Mouse (Mus musculus) stomach, embryonic 14.5 days (tissue): ENCODE data around the gene Rnf224. TPM values are rescaled to one million over a fixed set of nuclear protein-coding genes. Genes with fewer than 3 reads are reported as not detected.

Experiments
- polyA plus RNA-seq: library from polyadenylated mRNA; unstranded; fragments of >200 nt; fragmentation: Nextera tagmentation; extraction: Ambion mirVana; gene quantifications from 2 replicates; pipeline ENCODE4 v1.2.1, GENCODE M21; 2014

Rnf224 gene
- polyA plus RNA-seq, 1 experiment from 2014 or later: not detected

Other genes starting within 250 kb of the Rnf224 start
- gene Nsmf, start 182.4 kb downstream of the Rnf224 start, polyA plus RNA-seq: 59.5 and 60.3 TPM in 2 replicates
- gene Entpd8, start 156.5 kb downstream of the Rnf224 start, polyA plus RNA-seq: 0.26 and 0.53 TPM in 2 replicates
- gene Noxa1, start 141.6 kb downstream of the Rnf224 start, polyA plus RNA-seq: 2.3 and 5.0 TPM in 2 replicates
- gene Nrarp, start 56.0 kb downstream of the Rnf224 start, polyA plus RNA-seq: 8.0 and 8.9 TPM in 2 replicates
- gene Tor4a, start 39.9 kb downstream of the Rnf224 start, polyA plus RNA-seq: 12.8 and 15.8 TPM in 2 replicates
- gene Nelfb, start 25.3 kb downstream of the Rnf224 start, polyA plus RNA-seq: 102 TPM in 2 replicates
- not detected in 2 replicates for gene Stpg3, start 22.1 kb downstream of the Rnf224 start, polyA plus RNA-seq
- not detected in 2 replicates for gene Fam166a, start 18.0 kb downstream of the Rnf224 start, polyA plus RNA-seq
- gene Tubb4b, start 12.1 kb downstream of the Rnf224 start, polyA plus RNA-seq: 512 and 519 TPM in 2 replicates
- 0.14 TPM in 1 of 2 replicates, not detected in the other for gene Slc34a3, start 2.4 kb downstream of the Rnf224 start, polyA plus RNA-seq
- 10.9 and 11.9 TPM in 2 replicates for gene Rnf208, start 5.5 kb upstream of the Rnf224 start, polyA plus RNA-seq
- 0.49 and 1.0 TPM in 2 replicates for gene Cysrt1, start 5.7 kb upstream of the Rnf224 start, polyA plus RNA-seq
- gene AL732309.1, start 10.1 kb upstream of the Rnf224 start, polyA plus RNA-seq: 5.9 and 8.5 TPM in 2 replicates
- 14.7 and 16.8 TPM in 2 replicates for gene Tmem203, start 18.7 kb upstream of the Rnf224 start, polyA plus RNA-seq
- gene Tprn, start 25.8 kb upstream of the Rnf224 start, polyA plus RNA-seq: 6.2 and 8.5 TPM in 2 replicates
- gene Ssna1, start 35.7 kb upstream of the Rnf224 start, polyA plus RNA-seq: 241 and 246 TPM in 2 replicates
- 108 and 116 TPM in 2 replicates for gene Anapc2, start 35.7 kb upstream of the Rnf224 start, polyA plus RNA-seq
- gene Tmem210, start 51.4 kb upstream of the Rnf224 start, polyA plus RNA-seq: not detected in 2 replicates
- 1.9 and 3.4 TPM in 2 replicates for gene Lrrc26, start 53.1 kb upstream of the Rnf224 start, polyA plus RNA-seq
- gene Grin1, start 82.4 kb upstream of the Rnf224 start, polyA plus RNA-seq: 1.8 and 3.2 TPM in 2 replicates
- 98.7 and 111 TPM in 2 replicates for gene Man1b1, start 95.6 kb upstream of the Rnf224 start, polyA plus RNA-seq
- gene Dpp7, start 119.6 kb upstream of the Rnf224 start, polyA plus RNA-seq: 16.8 and 19.5 TPM in 2 replicates
- gene Uap1l1, start 128.9 kb upstream of the Rnf224 start, polyA plus RNA-seq: 21.9 and 27.2 TPM in 2 replicates
- 31.3 and 36.4 TPM in 2 replicates for gene Sapcd2, start 135.5 kb upstream of the Rnf224 start, polyA plus RNA-seq
- 8.0 and 9.0 TPM in 2 replicates for gene Entpd2, start 159.1 kb upstream of the Rnf224 start, polyA plus RNA-seq
- 48.3 and 53.7 TPM in 2 replicates for gene Npdc1, start 162.6 kb upstream of the Rnf224 start, polyA plus RNA-seq
- 0.12 TPM in 1 of 2 replicates, not detected in the other for gene Fut7, start 186.5 kb upstream of the Rnf224 start, polyA plus RNA-seq
- 5.4 and 6.4 TPM in 2 replicates for gene Abca2, start 191.9 kb upstream of the Rnf224 start, polyA plus RNA-seq
- 7.2 and 9.0 TPM in 2 replicates for gene Clic3, start 220.1 kb upstream of the Rnf224 start, polyA plus RNA-seq
- gene Paxx, start 224.3 kb upstream of the Rnf224 start, polyA plus RNA-seq: 30.3 and 34.2 TPM in 2 replicates
- 5.3 and 6.4 TPM in 2 replicates for gene Ptgds, start 233.3 kb upstream of the Rnf224 start, polyA plus RNA-seq